ENCODE assay signal across 21 mouse cellular contexts in genomic region chr12:31307756-31308155, GRCm38 (mm10). TPM values are rescaled to one million over a fixed set of nuclear protein-coding genes. Genes with fewer than 3 reads are reported as not detected.
A peak's percentile ranks its signal among the peaks of the same experiment; 100 is the strongest.
DNase-seq lines count a peak whose midpoint lies in the region; ATAC-seq and TF ChIP-seq lines count a peak whose summit lies in the region.
"Had no signal": no experiment of that assay in that cellular context is flagged by ENCODE, and none has a peak within 500 bp of the region (broad histone marks: within the 10 kb centered on the region; RNA-seq: fewer than 3 reads in every experiment).

No protein-coding gene starts in this region.

- H3K4me1 ChIP-seq in forebrain, embryonic 11.5 days (replicated peaks; ENCODE audit: control insufficient read depth, insufficient read depth, low read length): no peaks in the 10 kb centered on the region
- peaks cover 12% of the 10 kb centered on the region for H3K4me1 ChIP-seq in forebrain, embryonic 10.5 days
- H3K4me1 ChIP-seq: embryonic facial prominence, embryonic 12.5 days had no signal

- H3K4me3 ChIP-seq in forebrain, embryonic 11.5 days (ENCODE audit: low read depth, low read length): no peak overlapping the region
- H3K4me3 ChIP-seq in forebrain, embryonic 10.5 days: no peak overlapping the region
- no peak overlapping the region for H3K4me3 ChIP-seq in left cerebral cortex, adult 2 months
- H3K4me3 ChIP-seq: embryonic facial prominence, embryonic 10.5 days; embryonic facial prominence, embryonic 12.5 days; forebrain, embryonic 13.5 days; forebrain, embryonic 15.5 days had no signal

- H3K27ac ChIP-seq in forebrain, embryonic 11.5 days (ENCODE audit: low read depth, low read length): no peak overlapping the region
- H3K27ac ChIP-seq in forebrain, embryonic 10.5 days: no peak overlapping the region
- H3K27ac ChIP-seq in left cerebral cortex, adult 2 months: no peak overlapping the region
- H3K27ac ChIP-seq: embryonic facial prominence, embryonic 10.5 days; embryonic facial prominence, embryonic 12.5 days; forebrain, embryonic 13.5 days; forebrain, embryonic 15.5 days had no signal

- no peak for ATAC-seq in forebrain, embryonic 11.5 days (replicated peaks; ENCODE audit: low FRiP score)
- ATAC-seq: activated CD4-positive, CD25-positive, alpha-beta regulatory T cell, adult 4 months; CD4-positive, CD25-positive, alpha-beta regulatory T cell, adult 4 months; forebrain, embryonic 13.5 days; forebrain, embryonic 15.5 days; forebrain, postnatal 0 days; Patski had no signal

- intact Hi-C loops in left cerebral cortex, postnatal 4 days (cut with DNase I): no loop called here
- intact Hi-C loops in left cerebral cortex, adult 2 months (cut with DNase I): no loop called here

- H3K27me3 ChIP-seq in forebrain, embryonic 11.5 days (ENCODE audit: control insufficient read depth, insufficient read depth, low read length): no peaks in the 10 kb centered on the region
- no peaks in the 10 kb centered on the region for H3K27me3 ChIP-seq in forebrain, embryonic 10.5 days (ENCODE audit: poor library complexity, severe bottlenecking)
- H3K27me3 ChIP-seq: CH12.LX; embryonic facial prominence, embryonic 12.5 days; forebrain, embryonic 13.5 days; forebrain, embryonic 15.5 days; Patski had no signal

- DNase-seq in cerebellum, postnatal 10 days: peak; percentile 63 to 72
- DNase-seq in cerebellum, postnatal 25 days: no peak
- DNase-seq in forebrain, embryonic 11.5 days (ENCODE audit: low spot score): peak; percentile 43
- no peak for DNase-seq in forebrain, embryonic 10.5 days (ENCODE audit: extremely low spot score, low spot score)
- peak; percentile 22 for DNase-seq in left cerebral cortex, postnatal 4 days
- DNase-seq in left cerebral cortex, adult 2 months (ENCODE audit: extremely low spot score in 1 of 2, low spot score in 2 of 2): no peak
- DNase-seq: adrenal gland, adult 8-10 months; adrenal gland, postnatal 36 days; B cell, adult 2 months; cerebellum, adult 11-12 months; cerebellum, adult 8-10 months; forebrain, postnatal 0 days had no signal

- WGBS in forebrain, embryonic 11.5 days: 96% methylated on average over 8 of the region's 8 CpGs
- 91% methylated on average over 8 of the region's 8 CpGs for WGBS in forebrain, embryonic 10.5 days

- no peaks in the 10 kb centered on the region for H3K36me3 ChIP-seq in forebrain, embryonic 11.5 days (ENCODE audit: control insufficient read depth, insufficient read depth, low read length)
- peaks cover 53% of the 10 kb centered on the region for H3K36me3 ChIP-seq in forebrain, embryonic 10.5 days (replicated peaks)
- H3K36me3 ChIP-seq: forebrain, embryonic 15.5 days; G1E had no signal

- no peak overlapping the region for H3K9ac ChIP-seq in forebrain, embryonic 11.5 days (ENCODE audit: low read length)
- H3K9ac ChIP-seq: embryonic facial prominence, embryonic 12.5 days; forebrain, embryonic 13.5 days; forebrain, embryonic 15.5 days; forebrain, postnatal 0 days had no signal

- TF ChIP-seq CTCF in left cerebral cortex, adult 2 months (IDR thresholded peaks at IDR 0.05): no peak

- H3K4me2 ChIP-seq in forebrain, embryonic 11.5 days (ENCODE audit: low read depth, low read length, severe bottlenecking): no peak overlapping the region
- H3K4me2 ChIP-seq: embryonic facial prominence, embryonic 12.5 days; forebrain, embryonic 13.5 days; forebrain, embryonic 15.5 days had no signal

- no peaks in the 10 kb centered on the region for H3K9me3 ChIP-seq in forebrain, embryonic 11.5 days (ENCODE audit: control insufficient read depth, low read length)
- no peaks in the 10 kb centered on the region for H3K9me3 ChIP-seq in forebrain, embryonic 10.5 days
- H3K9me3 ChIP-seq: embryonic facial prominence, embryonic 10.5 days; embryonic facial prominence, embryonic 12.5 days; forebrain, embryonic 13.5 days; forebrain, embryonic 15.5 days; G1E had no signal

RNA-seq across cellular contexts. Expression of gene Lamb1, which starts 42.7 kb away (rescaled TPM):
- 22.4 and 24.4 TPM in 2 replicates for polyA plus RNA-seq in forebrain, embryonic 11.5 days (2014; fragmentation: Nextera tagmentation; extraction: Ambion mirVana)
- 22.6 and 23.1 TPM in 2 replicates for polyA plus RNA-seq in forebrain, embryonic 10.5 days (2016; fragmentation: Nextera tagmentation; extraction: Ambion mirVana)
- 10 to 100 TPM; 50.9 to 55.7 TPM for total RNA-seq in left cerebral cortex, postnatal 4 days (2021)
- total RNA-seq in left cerebral cortex, adult 2 months (2021): 10 to 100 TPM; 16.8 to 17.1 TPM
- polyA plus RNA-seq: activated CD4-positive, CD25-positive, alpha-beta regulatory T cell, adult 4 months; CD4-positive, CD25-positive, alpha-beta regulatory T cell, adult 4 months; G1E had no signal

RNA-seq across cellular contexts. Expression of gene Dld, which starts 43.5 kb away (rescaled TPM):
- 133 and 142 TPM in 2 replicates for polyA plus RNA-seq in forebrain, embryonic 11.5 days (2014; fragmentation: Nextera tagmentation; extraction: Ambion mirVana)
- 136 and 137 TPM in 2 replicates for polyA plus RNA-seq in forebrain, embryonic 10.5 days (2016; fragmentation: Nextera tagmentation; extraction: Ambion mirVana)
- 10 to 100 TPM; 86.5 to 94.7 TPM for total RNA-seq in left cerebral cortex, postnatal 4 days (2021)
- 100 to 1,000 TPM in 1 of 2 experiments, 10 to 100 TPM in 1; 96.5 to 112 TPM for total RNA-seq in left cerebral cortex, adult 2 months (2021)

Comparison
In these comparisons a context has a peak if more than half of its experiments do, and no peak if none do; other contexts are left out.
1. DNase-seq: peak in cerebellum, postnatal 10 days (2 of 2), forebrain, embryonic 11.5 days (single experiment) and left cerebral cortex, postnatal 4 days (single experiment); none in cerebellum, postnatal 25 days (0 of 2), forebrain, embryonic 10.5 days (single experiment) and left cerebral cortex, adult 2 months (0 of 2).